Mouse (Mus musculus) MEL (cell line): ENCODE data around the gene Sik3. TPM values are rescaled to one million over a fixed set of nuclear protein-coding genes. Genes with fewer than 3 reads are reported as not detected.

Source experiments
- DNase-seq: peaks from one replicate; pipeline ENCODE4 v3.0.0; 2011; ENCODE audit warnings: low read depth, low spot score
- H3K27ac ChIP-seq: 2 replicates; pipeline ENCODE4 v1.5.1; 2012; ENCODE audit warnings: low read depth, mild to moderate bottlenecking, control low read depth, low read length, moderate library complexity; ENCODE audit not compliant: control insufficient read depth
- H3K27me3 ChIP-seq, 2 experiments: fragments of 150-350 bp in 1 of 2; sonication (generic) in 1 of 2; 2 replicates each; pipeline ENCODE4 v1.6.1; 2012; ENCODE audit warnings: low read length in 2 of 2, mild to moderate bottlenecking in 2 of 2, improper control_type of control experiment in 1 of 2, moderate library complexity in 1 of 2; ENCODE audit not compliant: insufficient read depth in 2 of 2, control insufficient read depth in 1 of 2
- H3K36me3 ChIP-seq, 2 experiments: 2 replicates each; pipeline ENCODE4 v1.6.1; 2012 to 2014; ENCODE audit warnings: low read length in 2 of 2, improper control_type of control experiment in 1 of 2, inconsistent platforms in 1 of 2, mild to moderate bottlenecking in 1 of 2; ENCODE audit not compliant: insufficient read depth in 2 of 2, control insufficient read depth in 1 of 2
- H3K4me1 ChIP-seq, 2 experiments: fragments of 150-350 bp in 1 of 2; sonication (generic) in 1 of 2; 2 replicates each; pipeline ENCODE4 v1.6.1; 2012; ENCODE audit warnings: low read length in 2 of 2, improper control_type of control experiment in 1 of 2, mild to moderate bottlenecking in 1 of 2; ENCODE audit not compliant: insufficient read depth in 2 of 2, control insufficient read depth in 1 of 2
- H3K4me3 ChIP-seq, 2 experiments: fragments of 150-350 bp in 1 of 2; sonication (generic) in 1 of 2; 2 replicates each; pipeline ENCODE4 v1.5.1; 2012; ENCODE audit warnings: low read depth in 2 of 2, low read length in 2 of 2, mild to moderate bottlenecking in 2 of 2, moderate library complexity in 2 of 2, control low read depth in 1 of 2, improper control_type of control experiment in 1 of 2; ENCODE audit not compliant: control insufficient read depth in 1 of 2, insufficient read depth in 1 of 2
- H3K79me2 ChIP-seq: 2 replicates; pipeline ENCODE4 v1.6.1; 2012; ENCODE audit warnings: mild to moderate bottlenecking, low read length, moderate library complexity; ENCODE audit not compliant: control insufficient read depth, poor library complexity, insufficient read depth
- H3K9ac ChIP-seq: 2 replicates; pipeline ENCODE4 v1.6.1; 2012; ENCODE audit warnings: low read depth, mild to moderate bottlenecking, control low read depth, low read length, moderate library complexity; ENCODE audit not compliant: control insufficient read depth, poor library complexity, severe bottlenecking
- H3K9me3 ChIP-seq: fragments of 150-350 bp; sonication (generic); replicated peaks from 2 replicates; pipeline ENCODE4 v1.6.1; 2012; ENCODE audit warnings: mild to moderate bottlenecking, low read length, improper control_type of control experiment, moderate library complexity; ENCODE audit not compliant: insufficient read depth
- EP300 ChIP-seq, 2 experiments: IDR thresholded peaks; 2 replicates each; pipeline ENCODE4 v1.6.1; 2011; ENCODE audit warnings: improper control_type of control experiment in 2 of 2, low read length in 2 of 2, low read depth in 1 of 2, mild to moderate bottlenecking in 1 of 2
- HCFC1 ChIP-seq: IDR thresholded peaks from 2 replicates; pipeline ENCODE4 v1.6.1; 2012; ENCODE audit warnings: low read depth, mild to moderate bottlenecking, inconsistent platforms, low read length, improper control_type of control experiment, moderate library complexity
- JUND ChIP-seq: IDR thresholded peaks from 2 replicates; pipeline ENCODE4 v1.6.1; 2011; ENCODE audit warnings: low read depth, mild to moderate bottlenecking, improper control_type of control experiment, low read length
- KAT2A ChIP-seq: conservative IDR thresholded peaks from 2 replicates; pipeline ENCODE4 v1.6.1; 2012; ENCODE audit warnings: low read depth, low read length, improper control_type of control experiment, inconsistent platforms
- MAFK ChIP-seq: IDR thresholded peaks from 2 replicates; pipeline ENCODE4 v1.6.1; 2011; ENCODE audit warnings: low read depth, mild to moderate bottlenecking, low read length, improper control_type of control experiment, borderline replicate concordance
- MAZ ChIP-seq: IDR thresholded peaks from 2 replicates; pipeline ENCODE4 v1.6.1; 2012; ENCODE audit warnings: low read depth, mild to moderate bottlenecking, inconsistent platforms, low read length, improper control_type of control experiment
- MXI1 ChIP-seq: IDR thresholded peaks from 2 replicates; pipeline ENCODE4 v1.6.1; 2011; ENCODE audit warnings: mild to moderate bottlenecking, low read depth, low read length, improper control_type of control experiment
- NELFE ChIP-seq: IDR thresholded peaks from 2 replicates; pipeline ENCODE4 v1.6.1; 2011; ENCODE audit warnings: low read depth, low read length, improper control_type of control experiment
- NRF1 ChIP-seq: IDR thresholded peaks from 2 replicates; pipeline ENCODE4 v1.6.1; 2014; ENCODE audit warnings: low read depth, mild to moderate bottlenecking, inconsistent platforms, low read length, improper control_type of control experiment, moderate library complexity; ENCODE audit not compliant: poor library complexity, insufficient read depth, severe bottlenecking
- POLR2A ChIP-seq, 2 experiments: IDR thresholded peaks; 2 replicates each; pipeline ENCODE4 v1.6.1; 2011 to 2012; ENCODE audit warnings: low read length in 2 of 2, mild to moderate bottlenecking in 2 of 2, control low read depth in 1 of 2, improper control_type of control experiment in 1 of 2, low read depth in 1 of 2, moderate library complexity in 1 of 2; ENCODE audit not compliant: control insufficient read depth in 1 of 2, insufficient read depth in 1 of 2, poor library complexity in 1 of 2
- RAD21 ChIP-seq: IDR thresholded peaks from 2 replicates; pipeline ENCODE4 v1.6.1; 2011; ENCODE audit warnings: mild to moderate bottlenecking, low read depth, low read length, improper control_type of control experiment
- SIN3A ChIP-seq: IDR thresholded peaks from 2 replicates; pipeline ENCODE4 v1.6.1; 2012; ENCODE audit warnings: low read length, improper control_type of control experiment, inconsistent platforms
- TAL1 ChIP-seq: IDR thresholded peaks from 2 replicates; pipeline ENCODE4 v1.6.1; 2012; ENCODE audit warnings: mild to moderate bottlenecking, inconsistent platforms, low read length, moderate library complexity, mixed read lengths
- TBP ChIP-seq: IDR thresholded peaks from 2 replicates; pipeline ENCODE4 v1.8.0; 2011; ENCODE audit warnings: low read depth, low read length, improper control_type of control experiment
- USF1 ChIP-seq: IDR thresholded peaks from 2 replicates; pipeline ENCODE4 v1.6.1; 2014; ENCODE audit warnings: low read depth, mild to moderate bottlenecking, inconsistent platforms, low read length, improper control_type of control experiment, moderate library complexity
- USF2 ChIP-seq, 2 experiments: IDR thresholded peaks; 2 replicates each; pipeline ENCODE4 v1.6.1; 2011 to 2012; ENCODE audit warnings: improper control_type of control experiment in 2 of 2, low read length in 2 of 2, borderline replicate concordance in 1 of 2, inconsistent platforms in 1 of 2, low read depth in 1 of 2, mild to moderate bottlenecking in 1 of 2; ENCODE audit not compliant: insufficient read depth in 1 of 2
- ZKSCAN1 ChIP-seq: IDR thresholded peaks from 2 replicates; pipeline ENCODE4 v1.6.1; 2012; ENCODE audit warnings: low read depth, mild to moderate bottlenecking, inconsistent platforms, low read length, improper control_type of control experiment, moderate library complexity
- ZNF384 ChIP-seq: IDR thresholded peaks from 2 replicates; pipeline ENCODE4 v1.6.1; 2012; ENCODE audit warnings: low read depth, mild to moderate bottlenecking, inconsistent platforms, low read length, improper control_type of control experiment
- polyA plus RNA-seq, 2 experiments: library from polyadenylated mRNA; stranded (reverse) in 1 of 2; unstranded in 1 of 2; fragments of >175 nt in 1 of 2; fragments of >200 nt in 1 of 2; gene quantifications; 2 replicates each; pipeline versions ENCODE4 v1.2.1 to v1.2.4; 2012; ENCODE audit warnings: low replicate concordance in 2 of 2, low read depth in 1 of 2; ENCODE audit not compliant: insufficient read length in 2 of 2, insufficient read depth in 1 of 2, missing spikeins in 1 of 2
- total RNA-seq: library from RNA; depleted of rRNA; stranded (reverse); fragments of 300-350 nt; gene quantifications from 2 replicates; pipeline ENCODE4 v1.2.3, GENCODE M21; 2012

Gene Sik3
- total and polyA plus RNA-seq, 3 experiments: 78.7 to 111 TPM; not detected in 1

- no peaks in the 10 kb centered on the region for H3K27me3 ChIP-seq
Measured at GRCm38 (mm10) chr9:46122731-46123130, 110.1 kb downstream of the Sik3 start.

GRCm38 (mm10) chr9:46126295-46126694, 113.7 kb downstream of the Sik3 start:
- no peak for TF ChIP-seq RAD21
- TF ChIP-seq MAFK: no peak
- TF ChIP-seq EP300 (IDR thresholded peaks at IDR 0.05; ENCODE audit: low read depth in 1 of 2, low read length in 2 of 2): no peak
- no peak for TF ChIP-seq ZNF384
- TF ChIP-seq USF1: no peak
- no peak for TF ChIP-seq JUND
- TF ChIP-seq TBP: no peak
- TF ChIP-seq MXI1: no peak
- no peak for TF ChIP-seq HCFC1
- no peak for TF ChIP-seq SIN3A
- TF ChIP-seq NELFE: no peak
- TF ChIP-seq TAL1: no peak
- Histone ChIP-seq H3K9ac (no peak overlapping the region), H3K36me3 (peaks cover 2 to 24% of the 10 kb centered on the region in 2 experiments; a peak in 3 of 4 replicates), H3K9me3 (no peaks in the 10 kb centered on the region), H3K79me2 (peaks cover 7% of the 10 kb centered on the region), H3K4me3 (no peak overlapping the region), H3K27me3 (no peaks in the 10 kb centered on the region), H3K27ac (no peak overlapping the region), H3K4me1 (peaks cover 2 to 4% of the 10 kb centered on the region in 2 experiments; a peak in 3 of 4 replicates)
- DNase-seq: no peak

More at GRCm38 (mm10) chr9:46122731-46123130, 110.1 kb downstream of the Sik3 start:
- Histone ChIP-seq H3K79me2 (peaks cover 11% of the 10 kb centered on the region), H3K36me3 (peaks cover 12 to 33% of the 10 kb centered on the region in 2 experiments), H3K9me3 (no peaks in the 10 kb centered on the region), H3K4me3 (no peak overlapping the region), H3K27ac (no peak overlapping the region), H3K9ac (no peak overlapping the region), H3K4me1 (peaks cover 24 to 26% of the 10 kb centered on the region in 2 experiments)
- no peak for DNase-seq
- TF ChIP-seq USF2 (IDR thresholded peaks at IDR 0.05; ENCODE audit: borderline replicate concordance in 1 of 2, insufficient read depth in 1 of 2, low read depth in 1 of 2, low read length in 2 of 2): no peak
- TF ChIP-seq TBP: no peak
- no peak for TF ChIP-seq RAD21
- no peak for TF ChIP-seq ZKSCAN1
- TF ChIP-seq TAL1: no peak
- no peak for TF ChIP-seq POLR2A (IDR thresholded peaks at IDR 0.05; ENCODE audit: control insufficient read depth in 1 of 2, insufficient read depth in 1 of 2, low read depth in 1 of 2, low read length in 2 of 2, poor library complexity in 1 of 2)
- TF ChIP-seq MAZ: no peak
- no peak for TF ChIP-seq NRF1
- TF ChIP-seq ZNF384: no peak
- TF ChIP-seq KAT2A: no peak
- TF ChIP-seq, all 39 proteins: peak for 0
